Mouse (Mus musculus) embryonic fibroblast, embryonic 13.5 days (primary cell): ENCODE results near the gene Lars2.

Source experiments
- CTCF ChIP-seq: IDR thresholded peaks from 2 replicates; pipeline ENCODE4 v1.5.1; 2011; ENCODE audit warnings: mild to moderate bottlenecking, control low read depth, low read length, moderate library complexity, borderline replicate concordance; ENCODE audit not compliant: insufficient read depth
- POLR2A ChIP-seq: IDR thresholded peaks from 2 replicates; pipeline ENCODE4 v1.6.1; 2011; ENCODE audit warnings: low read depth, mild to moderate bottlenecking, control low read depth, low read length, moderate library complexity

- TF ChIP-seq POLR2A (no peak), CTCF (no peak)
Measured at GRCm38 (mm10) chr9:123509638-123510604, 143.2 kb downstream of the Lars2 start.
